Mouse (Mus musculus): ENCODE measurements around the gene Dst. TPM values are rescaled to one million over a fixed set of nuclear protein-coding genes. Genes with fewer than 3 reads are reported as not detected.

Gene Dst
- polyA plus RNA-seq, 1 experiment: 49.7 TPM

DNA sequence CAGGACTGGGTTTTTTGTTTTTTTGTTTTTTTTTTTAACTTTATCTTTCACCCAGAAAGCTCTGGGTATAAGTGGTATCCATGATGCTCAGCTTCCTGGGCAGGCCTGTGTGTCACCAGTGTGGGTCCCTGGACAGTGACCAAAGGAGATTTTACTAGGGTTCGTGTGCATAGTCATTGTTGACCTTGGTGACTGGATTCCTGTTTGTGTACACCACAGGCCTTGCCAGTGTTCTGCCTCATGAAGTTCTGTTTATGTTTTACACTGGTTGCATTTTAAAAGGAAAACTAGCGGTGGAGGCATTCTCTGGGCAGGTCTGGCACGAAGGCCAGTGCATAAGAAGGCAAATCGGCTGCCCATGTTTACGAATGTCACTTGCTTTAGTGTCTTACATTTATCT is 215.3 kb downstream of the Dst start:
- TF ChIP-seq TCF12 (IDR thresholded peaks at IDR 0.05; ENCODE audit: insufficient read depth, poor library complexity, severe bottlenecking) (no peak), MAX (IDR thresholded peaks at IDR 0.05; ENCODE audit: low read depth) (no peak), CEBPB (IDR thresholded peaks at IDR 0.05; ENCODE audit: insufficient read depth, poor library complexity, severe bottlenecking) (no peak), TCF3 (IDR thresholded peaks at IDR 0.05; ENCODE audit: insufficient read length, low read depth) (no peak), MYOG (IDR thresholded peaks at IDR 0.05; ENCODE audit: control insufficient read depth in 1 of 3, insufficient read depth in 1 of 3, insufficient read length in 2 of 3, low read depth in 2 of 3) (no peak)
- Histone ChIP-seq H3K4me2 (ENCODE audit: low read depth) (peak overlapping the region; percentile 94), H3ac (ENCODE audit: control insufficient read depth, insufficient read length) (no peak overlapping the region), H3K36me3 (ENCODE audit: control insufficient read depth, insufficient read depth) (peaks cover 4% of the 10 kb centered on the region), H3K27me3 (ENCODE audit: control insufficient read depth, insufficient read depth, insufficient read length) (no peaks in the 10 kb centered on the region), H3K79me2 (ENCODE audit: control insufficient read depth, insufficient read depth) (peaks cover 54% of the 10 kb centered on the region), H3K4me3 (peak overlapping the region; percentile 41)

GRCm38 (mm10) chr1:34124376-34124775 is 216.4 kb downstream of the Dst start:
- peaks cover 51% of the 10 kb centered on the region for H3K79me2 ChIP-seq (ENCODE audit: control insufficient read depth, insufficient read depth)
- H3K27me3 ChIP-seq (ENCODE audit: control insufficient read depth, insufficient read depth, insufficient read length): no peaks in the 10 kb centered on the region
- peak overlapping the region; percentile 94 for H3K4me2 ChIP-seq (ENCODE audit: low read depth)
- H3K36me3 ChIP-seq (ENCODE audit: control insufficient read depth, insufficient read depth): peaks cover 4% of the 10 kb centered on the region
- H3ac ChIP-seq (ENCODE audit: control insufficient read depth, insufficient read length): no peak overlapping the region
- peak overlapping the region; percentile 41 for H3K4me3 ChIP-seq
- TF ChIP-seq SRF (IDR thresholded peaks at IDR 0.05; ENCODE audit: control insufficient read depth, insufficient read length, low read depth): no peak
- no peak for TF ChIP-seq POLR2AphosphoS2 (IDR thresholded peaks at IDR 0.05; ENCODE audit: insufficient read length, low read depth)
- no peak for TF ChIP-seq USF1 (IDR thresholded peaks at IDR 0.05; ENCODE audit: low read depth)
- no peak for TF ChIP-seq TCF3 (IDR thresholded peaks at IDR 0.05; ENCODE audit: insufficient read length, low read depth)
- no peak for TF ChIP-seq MYOG (IDR thresholded peaks at IDR 0.05; ENCODE audit: control insufficient read depth in 1 of 3, insufficient read depth in 1 of 3, insufficient read length in 2 of 3, low read depth in 2 of 3)
- TF ChIP-seq REST (IDR thresholded peaks at IDR 0.05; ENCODE audit: insufficient read depth, insufficient read length): no peak
- TF ChIP-seq MYOD1 (IDR thresholded peaks at IDR 0.05; ENCODE audit: control insufficient read depth in 1 of 3, insufficient read length in 2 of 3, low read depth in 2 of 3): no peak
- no peak for TF ChIP-seq TCF12 (IDR thresholded peaks at IDR 0.05; ENCODE audit: insufficient read depth, poor library complexity, severe bottlenecking)
- no peak for TF ChIP-seq POLR2A (IDR thresholded peaks at IDR 0.05; ENCODE audit: insufficient read length, low read depth)
- TF ChIP-seq E2F4 (IDR thresholded peaks at IDR 0.05; ENCODE audit: insufficient read depth): no peak
- TF ChIP-seq MAX (IDR thresholded peaks at IDR 0.05; ENCODE audit: low read depth): no peak
- no peak for TF ChIP-seq CEBPB (IDR thresholded peaks at IDR 0.05; ENCODE audit: insufficient read depth, poor library complexity, severe bottlenecking)

DNA sequence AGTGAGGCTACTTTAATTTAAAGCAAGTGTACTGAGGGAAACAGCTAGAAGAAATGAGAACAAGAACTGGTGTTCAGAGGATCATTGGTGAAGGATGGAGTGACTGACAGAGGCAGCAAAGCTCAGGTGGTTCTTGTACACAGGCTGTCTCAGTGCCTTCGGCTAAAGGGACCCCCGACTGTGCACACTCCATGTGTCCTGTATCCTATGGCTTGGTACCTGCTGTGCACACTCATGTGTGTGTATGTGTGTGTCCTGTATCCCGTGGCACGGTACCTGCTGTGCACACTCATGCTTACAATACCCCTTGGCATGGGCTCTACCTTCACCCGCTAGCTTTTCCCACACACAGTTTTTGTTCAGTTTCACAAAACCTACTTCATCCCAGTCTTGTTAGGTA is 217.1 kb downstream of the Dst start:
- no peaks in the 10 kb centered on the region for H3K27me3 ChIP-seq (ENCODE audit: control insufficient read depth, insufficient read depth, insufficient read length)

DNA sequence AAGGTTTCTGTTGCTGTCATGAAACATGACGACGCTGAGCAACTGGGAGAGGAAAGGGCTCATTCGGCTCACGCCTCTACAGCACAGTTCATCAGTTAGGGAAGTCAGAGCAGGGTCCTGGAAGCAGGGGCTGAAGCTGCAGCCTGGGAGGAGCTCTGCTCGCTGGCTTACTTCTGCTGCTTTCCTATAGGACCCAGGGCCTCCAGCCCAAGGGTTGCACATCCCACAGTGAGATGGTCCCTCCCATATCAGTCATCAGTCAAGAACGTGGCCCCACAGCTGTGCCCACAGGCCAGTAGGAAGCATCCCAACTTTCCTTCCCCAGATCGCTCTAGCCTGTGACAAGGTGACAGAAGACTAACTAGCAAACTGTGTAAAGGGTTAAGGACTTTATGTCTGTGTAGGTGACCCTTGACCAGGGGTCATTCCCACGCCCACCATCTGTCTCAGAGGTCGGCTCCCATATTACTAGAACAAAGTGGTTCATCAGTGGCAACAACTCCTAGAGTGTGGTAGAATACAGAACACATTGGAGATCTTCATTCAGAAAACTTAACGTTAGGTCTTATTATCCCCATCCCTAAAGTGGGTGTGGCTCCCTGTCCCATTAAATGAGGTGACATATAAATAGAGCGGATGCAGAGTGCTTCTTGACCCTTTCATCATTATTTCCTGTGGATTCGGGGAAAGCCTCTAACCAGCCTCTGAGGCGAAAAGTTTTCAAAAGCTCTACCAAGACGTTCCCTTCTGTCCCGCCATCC is 219.9 kb downstream of the Dst start:
- Histone ChIP-seq H3K27me3 (ENCODE audit: control insufficient read depth, insufficient read depth, insufficient read length) (no peaks in the 10 kb centered on the region), H3ac (ENCODE audit: control insufficient read depth, insufficient read length) (no peak overlapping the region), H3K36me3 (ENCODE audit: control insufficient read depth, insufficient read depth) (no peaks in the 10 kb centered on the region), H3K79me2 (ENCODE audit: control insufficient read depth, insufficient read depth) (peaks cover 66% of the 10 kb centered on the region), H3K4me2 (ENCODE audit: low read depth) (peak overlapping the region; percentile 77), H3K4me3 (no peak overlapping the region)
- TF ChIP-seq REST (IDR thresholded peaks at IDR 0.05; ENCODE audit: insufficient read depth, insufficient read length) (no peak), POLR2A (IDR thresholded peaks at IDR 0.05; ENCODE audit: insufficient read length, low read depth) (peak; percentile 46), MYOD1 (IDR thresholded peaks at IDR 0.05; ENCODE audit: control insufficient read depth in 1 of 3, insufficient read length in 2 of 3, low read depth in 2 of 3) (peak; percentile 26 to 82 (median 78)), TCF12 (IDR thresholded peaks at IDR 0.05; ENCODE audit: insufficient read depth, poor library complexity, severe bottlenecking) (peak; percentile 48), MAX (IDR thresholded peaks at IDR 0.05; ENCODE audit: low read depth) (no peak), E2F4 (IDR thresholded peaks at IDR 0.05; ENCODE audit: insufficient read depth) (no peak), POLR2AphosphoS2 (IDR thresholded peaks at IDR 0.05; ENCODE audit: insufficient read length, low read depth) (peak; percentile 49), USF1 (IDR thresholded peaks at IDR 0.05; ENCODE audit: low read depth) (no peak), CEBPB (IDR thresholded peaks at IDR 0.05; ENCODE audit: insufficient read depth, poor library complexity, severe bottlenecking) (0 out of 2 replicates have a peak, but pooled peaks have one; percentile 8), SRF (IDR thresholded peaks at IDR 0.05; ENCODE audit: control insufficient read depth, insufficient read length, low read depth) (no peak), MYOG (IDR thresholded peaks at IDR 0.05; ENCODE audit: control insufficient read depth in 1 of 3, insufficient read depth in 1 of 3, insufficient read length in 2 of 3, low read depth in 2 of 3) (peak; percentile 54 to 88 (median 86)), TCF3 (IDR thresholded peaks at IDR 0.05; ENCODE audit: insufficient read length, low read depth) (no peak)

More for the DNA sequence above, 217.1 kb downstream of the Dst start:
- Histone ChIP-seq H3K36me3 (ENCODE audit: control insufficient read depth, insufficient read depth) (peaks cover 4% of the 10 kb centered on the region), H3ac (ENCODE audit: control insufficient read depth, insufficient read length) (no peak overlapping the region), H3K4me3 (no peak overlapping the region), H3K4me2 (ENCODE audit: low read depth) (peak overlapping the region; percentile 1), H3K79me2 (ENCODE audit: control insufficient read depth, insufficient read depth) (peaks cover 57% of the 10 kb centered on the region)
- TF ChIP-seq MAX (IDR thresholded peaks at IDR 0.05; ENCODE audit: low read depth) (no peak), MYOD1 (IDR thresholded peaks at IDR 0.05; ENCODE audit: control insufficient read depth in 1 of 3, insufficient read length in 2 of 3, low read depth in 2 of 3) (no peak), USF1 (IDR thresholded peaks at IDR 0.05; ENCODE audit: low read depth) (no peak), POLR2A (IDR thresholded peaks at IDR 0.05; ENCODE audit: insufficient read length, low read depth) (no peak), TCF12 (IDR thresholded peaks at IDR 0.05; ENCODE audit: insufficient read depth, poor library complexity, severe bottlenecking) (no peak)

DNA sequence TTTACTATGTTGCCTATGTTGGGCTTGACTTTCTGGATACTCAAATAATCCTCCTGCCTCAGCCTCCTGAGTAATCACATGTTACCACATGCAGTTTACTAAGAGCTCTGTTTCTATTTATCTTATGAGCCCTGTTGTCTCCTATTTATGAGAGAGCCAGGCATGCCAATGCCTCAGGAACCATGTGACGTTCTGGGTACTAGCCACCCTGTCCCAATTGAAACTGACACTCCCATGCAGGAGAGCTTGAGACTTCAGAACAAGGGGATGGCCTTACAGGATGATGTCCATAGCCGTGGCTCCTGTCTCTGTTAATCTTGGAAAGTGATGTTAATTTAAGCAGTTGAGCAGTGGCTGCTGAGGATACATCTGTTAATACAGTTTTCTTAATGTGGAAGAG is 220.8 kb downstream of the Dst start:
- no peak overlapping the region for H3K4me3 ChIP-seq
- no peaks in the 10 kb centered on the region for H3K36me3 ChIP-seq (ENCODE audit: control insufficient read depth, insufficient read depth)
- TF ChIP-seq E2F4 (IDR thresholded peaks at IDR 0.05; ENCODE audit: insufficient read depth) (no peak), POLR2A (IDR thresholded peaks at IDR 0.05; ENCODE audit: insufficient read length, low read depth) (no peak), SRF (IDR thresholded peaks at IDR 0.05; ENCODE audit: control insufficient read depth, insufficient read length, low read depth) (no peak), TCF3 (IDR thresholded peaks at IDR 0.05; ENCODE audit: insufficient read length, low read depth) (no peak), USF1 (IDR thresholded peaks at IDR 0.05; ENCODE audit: low read depth) (no peak), MYOG (IDR thresholded peaks at IDR 0.05; ENCODE audit: control insufficient read depth in 1 of 3, insufficient read depth in 1 of 3, insufficient read length in 2 of 3, low read depth in 2 of 3) (no peak), TCF12 (IDR thresholded peaks at IDR 0.05; ENCODE audit: insufficient read depth, poor library complexity, severe bottlenecking) (no peak), CEBPB (IDR thresholded peaks at IDR 0.05; ENCODE audit: insufficient read depth, poor library complexity, severe bottlenecking) (no peak), MAX (IDR thresholded peaks at IDR 0.05; ENCODE audit: low read depth) (no peak), REST (IDR thresholded peaks at IDR 0.05; ENCODE audit: insufficient read depth, insufficient read length) (no peak), MYOD1 (IDR thresholded peaks at IDR 0.05; ENCODE audit: control insufficient read depth in 1 of 3, insufficient read length in 2 of 3, low read depth in 2 of 3) (no peak), POLR2AphosphoS2 (IDR thresholded peaks at IDR 0.05; ENCODE audit: insufficient read length, low read depth) (no peak)
- H3K79me2 ChIP-seq (ENCODE audit: control insufficient read depth, insufficient read depth): peaks cover 68% of the 10 kb centered on the region
- H3ac ChIP-seq (ENCODE audit: control insufficient read depth, insufficient read length): no peak overlapping the region
- H3K27me3 ChIP-seq (ENCODE audit: control insufficient read depth, insufficient read depth, insufficient read length): no peaks in the 10 kb centered on the region
- H3K4me2 ChIP-seq (ENCODE audit: low read depth): peak overlapping the region; percentile 77

All from myocyte (in vitro differentiated cells).